Mouse (Mus musculus) stomach, postnatal 0 days (tissue): Measurements from ENCODE around the gene Samhd1. TPM values are rescaled to one million over a fixed set of nuclear protein-coding genes. Genes with fewer than 3 reads are reported as not detected.
A peak's percentile ranks its signal among the peaks of the same experiment; 100 is the strongest.

Experiments used
- ATAC-seq: fragments of 200-750 bp; cut with Nextera tagmentation; 2 replicates; pipeline ENCODE4 v1.8.0; 2017; ENCODE audit not compliant: low FRiP score, low TSS enrichment
- DNase-seq: peaks from one replicate; pipeline ENCODE4 v3.0.0-alpha.2; 2016; ENCODE audit warnings: low spot score
- H3K27ac ChIP-seq: fragments of 300-500 bp; sonication (generic); replicated peaks from 2 replicates; pipeline ENCODE4 v1.5.1; 2014; ENCODE audit warnings: mild to moderate bottlenecking, control low read depth
- H3K27me3 ChIP-seq: fragments of 300-500 bp; sonication (generic); 2 replicates; pipeline ENCODE4 v1.6.1; 2014; ENCODE audit warnings: low read length; ENCODE audit not compliant: control insufficient read depth, insufficient read depth
- H3K36me3 ChIP-seq: fragments of 300-500 bp; sonication (generic); 2 replicates; pipeline ENCODE4 v1.6.1; 2014; ENCODE audit warnings: low read length, mixed read lengths; ENCODE audit not compliant: control insufficient read depth, insufficient read depth
- H3K4me1 ChIP-seq: fragments of 300-500 bp; sonication (generic); replicated peaks from 2 replicates; pipeline ENCODE4 v1.6.1; 2014; ENCODE audit warnings: antibody characterized with exemption; ENCODE audit not compliant: control insufficient read depth, insufficient read depth
- H3K4me2 ChIP-seq: fragments of 300-500 bp; sonication (generic); replicated peaks from 2 replicates; pipeline ENCODE4 v1.6.1; 2014; ENCODE audit warnings: low read depth, mild to moderate bottlenecking, control low read depth, moderate library complexity
- H3K4me3 ChIP-seq: fragments of 300-500 bp; sonication (generic); 2 replicates; pipeline ENCODE4 v1.5.1; 2014; ENCODE audit warnings: low read depth, low read length, control low read depth
- H3K9ac ChIP-seq: fragments of 300-500 bp; sonication (generic); 2 replicates; pipeline ENCODE4 v1.6.1; 2014; ENCODE audit warnings: mild to moderate bottlenecking, low read length, control low read depth, mixed read lengths
- H3K9me3 ChIP-seq: fragments of 300-500 bp; sonication (generic); 2 replicates; pipeline ENCODE4 v1.6.1; 2016; ENCODE audit warnings: low read length; ENCODE audit not compliant: control insufficient read depth
- CTCF ChIP-seq: IDR thresholded peaks from 2 replicates; pipeline ENCODE4 v1.5.1; 2016; ENCODE audit warnings: antibody characterized with exemption, low read depth, mild to moderate bottlenecking, moderate library complexity
- EP300 ChIP-seq: optimal IDR thresholded peaks from 2 replicates; pipeline ENCODE3; 2016; ENCODE audit warnings: antibody characterized with exemption
- WGBS: fragments of 180-500 bp; shearing (Covaris S2); extraction: QIAGEN DNeasy Blood & Tissue Kit; methylation state at CpG from one replicate; pipeline ENCODE4 v1.1.7; 2014; 5-methylcytosine and 5-hydroxymethylcytosine counted together
- polyA plus RNA-seq: library from polyadenylated mRNA; unstranded; fragments of >200 nt; fragmentation: Nextera tagmentation; extraction: Ambion mirVana; gene quantifications from 2 replicates; pipeline ENCODE4 v1.2.1, GENCODE M21; 2015

Samhd1 gene
- polyA plus RNA-seq, 1 experiment from 2014 or later: 17.4 TPM

- no peak overlapping the region for H3K9ac ChIP-seq
- no peak overlapping the region for H3K4me3 ChIP-seq
- no peak for DNase-seq
- no peak overlapping the region for H3K27ac ChIP-seq
- no peaks in the 10 kb centered on the region for H3K27me3 ChIP-seq
- H3K36me3 ChIP-seq: peaks cover 15% of the 10 kb centered on the region
- no peak for ATAC-seq
- WGBS: 85% methylated on average over 3 of the region's 3 CpGs
- H3K4me2 ChIP-seq: no peak overlapping the region
- H3K9me3 ChIP-seq: no peaks in the 10 kb centered on the region
- H3K4me1 ChIP-seq: 0 out of 2 replicates have a peak, but pooled peaks cover 4% of the 10 kb centered on the region
- TF ChIP-seq CTCF: no peak
- no peak for TF ChIP-seq EP300
These were observed 77.9 kb downstream of the Samhd1 start for GRCm38 (mm10) chr2:157057186-157057585.

GRCm38 (mm10) chr2:157055721-157056120 is 79.3 kb downstream of the Samhd1 start:
- Histone ChIP-seq H3K36me3 (peaks cover 18% of the 10 kb centered on the region), H3K27ac (no peak overlapping the region), H3K4me3 (no peak overlapping the region), H3K4me2 (no peak overlapping the region), H3K4me1 (0 out of 2 replicates have a peak, but pooled peaks cover 4% of the 10 kb centered on the region), H3K27me3 (no peaks in the 10 kb centered on the region), H3K9ac (no peak overlapping the region), H3K9me3 (no peaks in the 10 kb centered on the region)
- no peak for DNase-seq
- ATAC-seq: no peak
- TF ChIP-seq EP300 (no peak), CTCF (no peak)
- 90% methylated on average over 6 of the region's 6 CpGs for WGBS

- no peak for DNase-seq
These were observed 80.2 kb downstream of the Samhd1 start for GRCm38 (mm10) chr2:157054816-157055215.

GRCm38 (mm10) chr2:157054297-157054696 is 80.8 kb downstream of the Samhd1 start:
- DNase-seq (no peak), ATAC-seq (no peak)
- Histone ChIP-seq H3K9ac (no peak overlapping the region), H3K27ac (peak overlapping the region; percentile 30; the same call in 1 of the 2 replicates), H3K4me3 (no peak overlapping the region), H3K9me3 (no peaks in the 10 kb centered on the region), H3K4me2 (no peak overlapping the region), H3K27me3 (no peaks in the 10 kb centered on the region), H3K36me3 (peaks cover 18% of the 10 kb centered on the region), H3K4me1 (0 out of 2 replicates have a peak, but pooled peaks cover 4% of the 10 kb centered on the region)
- no peak for TF ChIP-seq CTCF
- no peak for TF ChIP-seq EP300
- WGBS: 78% methylated on average over 8 of the region's 8 CpGs

More at GRCm38 (mm10) chr2:157054816-157055215, 80.2 kb downstream of the Samhd1 start:
- 0 out of 2 replicates have a peak, but pooled peaks cover 4% of the 10 kb centered on the region for H3K4me1 ChIP-seq
- H3K27me3 ChIP-seq: no peaks in the 10 kb centered on the region
- no peak overlapping the region; the same call in 1 of the 2 replicates for H3K27ac ChIP-seq
- no peak overlapping the region for H3K4me2 ChIP-seq
- H3K4me3 ChIP-seq: no peak overlapping the region
- no peak for TF ChIP-seq CTCF
- TF ChIP-seq EP300: no peak
- H3K9me3 ChIP-seq: no peaks in the 10 kb centered on the region
- no peak for ATAC-seq
- 63% methylated on average over 5 of the region's 5 CpGs for WGBS
- H3K36me3 ChIP-seq: peaks cover 18% of the 10 kb centered on the region
- no peak overlapping the region for H3K9ac ChIP-seq

- DNase-seq (no peak), ATAC-seq (no peak)
- H3K4me2 ChIP-seq: no peak overlapping the region
- TF ChIP-seq EP300 (no peak), CTCF (peak; percentile 55)
- no peak overlapping the region for H3K9ac ChIP-seq
- no peaks in the 10 kb centered on the region for H3K9me3 ChIP-seq
- peaks cover 18% of the 10 kb centered on the region for H3K36me3 ChIP-seq
- no peak overlapping the region for H3K4me3 ChIP-seq
- H3K4me1 ChIP-seq: 0 out of 2 replicates have a peak, but pooled peaks cover 4% of the 10 kb centered on the region
- no peak overlapping the region for H3K27ac ChIP-seq
- WGBS: 74% methylated on average over 4 of the region's 4 CpGs
- H3K27me3 ChIP-seq: no peaks in the 10 kb centered on the region
These were observed 81.3 kb downstream of the Samhd1 start for GRCm38 (mm10) chr2:157053787-157054186.

- no peaks in the 10 kb centered on the region for H3K4me1 ChIP-seq
- no peaks in the 10 kb centered on the region for H3K9me3 ChIP-seq
- no peak overlapping the region for H3K27ac ChIP-seq
- no peak overlapping the region for H3K9ac ChIP-seq
- H3K27me3 ChIP-seq: no peaks in the 10 kb centered on the region
- ATAC-seq (no peak), DNase-seq (no peak)
- TF ChIP-seq CTCF (no peak), EP300 (no peak)
- no peak overlapping the region for H3K4me3 ChIP-seq
- no peak overlapping the region for H3K4me2 ChIP-seq
- H3K36me3 ChIP-seq: peaks cover 18% of the 10 kb centered on the region
- 96% methylated on average over 5 of the region's 5 CpGs for WGBS
These were observed 81.9 kb downstream of the Samhd1 start for GRCm38 (mm10) chr2:157053124-157053523.
